Mouse (Mus musculus): ENCODE data around the gene Skint6.

DNA sequence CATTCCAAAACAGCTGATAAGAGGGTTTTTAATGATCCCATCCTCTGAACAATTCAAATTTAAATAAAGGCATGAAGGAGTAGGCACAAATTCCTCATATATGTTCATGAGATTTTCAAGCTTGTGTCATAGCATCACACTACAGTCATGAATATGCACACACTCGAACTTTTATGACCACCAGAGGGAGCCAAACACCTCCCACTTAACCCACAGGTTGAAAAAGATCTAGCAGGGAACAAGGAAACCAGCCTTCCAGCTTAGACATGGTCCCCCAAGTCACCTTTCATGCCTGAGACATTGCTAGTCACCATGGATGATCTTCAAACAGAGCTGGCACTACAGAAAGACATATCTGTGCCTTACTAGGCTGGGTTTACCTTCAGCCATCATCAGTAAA lies 496.1 kb downstream of the Skint6 start:
- TF ChIP-seq CTCF (IDR thresholded peaks at IDR 0.05), result no peak
- TF ChIP-seq POLR2A (IDR thresholded peaks at IDR 0.05; ENCODE audit: insufficient read depth, low read depth, low read length), result no peak

Data from heart, adult 2 months (tissue).